Mouse (Mus musculus) cerebellum, adult 2 months (tissue): ENCODE measurements around the gene Gm45837.

Experiments used
- CTCF ChIP-seq: fragments of 200-500 bp; IDR thresholded peaks from 2 replicates; pipeline ENCODE4 v1.5.1; 2011; ENCODE audit warnings: low read depth, mild to moderate bottlenecking, control low read depth, low read length, moderate library complexity, borderline replicate concordance; ENCODE audit not compliant: insufficient read depth
- POLR2A ChIP-seq: fragments of 200-500 bp; IDR thresholded peaks from 2 replicates; pipeline ENCODE4 v1.6.1; 2011; ENCODE audit warnings: low read length, control low read depth, borderline replicate concordance; ENCODE audit not compliant: insufficient read depth

GRCm38 (mm10) chr7:101481872-101482498 lies 71.3 kb downstream of the Gm45837 start:
- TF ChIP-seq CTCF: no peak
- no peak for TF ChIP-seq POLR2A
